ENCODE assay signal across 26 mouse cellular contexts in genomic region chr3:148681186-148681585, GRCm38 (mm10).
DNase-seq lines count a peak whose midpoint lies in the region; ATAC-seq and TF ChIP-seq lines count a peak whose summit lies in the region.
"Had no signal": no experiment of that assay in that cellular context is flagged by ENCODE, and none has a peak within 500 bp of the region (broad histone marks: within the 10 kb centered on the region; RNA-seq: fewer than 3 reads in every experiment).

No protein-coding gene starts in this region.

- WGBS in heart, embryonic 16.5 days, result 34% methylated on average over 2 of the region's 2 CpGs
- WGBS in liver, postnatal 0 days (ENCODE audit: insufficient replicate concordance), result 67% methylated on average over 2 of the region's 2 CpGs
- 46% methylated on average over 2 of the region's 2 CpGs for WGBS in liver, embryonic 11.5 days
- 71% methylated on average over 2 of the region's 2 CpGs for WGBS in hindbrain, embryonic 13.5 days

- H3K4me3 ChIP-seq in heart, embryonic 16.5 days (ENCODE audit: low read length), result no peak overlapping the region
- H3K4me3 ChIP-seq in liver, postnatal 0 days (ENCODE audit: low read depth, low read length), result no peak overlapping the region
- H3K4me3 ChIP-seq in liver, embryonic 11.5 days (ENCODE audit: low read depth, low read length), result no peak overlapping the region
- no peak overlapping the region for H3K4me3 ChIP-seq in hindbrain, embryonic 13.5 days
- H3K4me3 ChIP-seq: embryonic facial prominence, embryonic 13.5 days; forebrain, embryonic 10.5 days; forebrain, embryonic 15.5 days; heart, adult 2 months; kidney, embryonic 15.5 days; liver, embryonic 12.5 days; megakaryocyte, embryonic 14.5 days; midbrain, embryonic 12.5 days; myocyte; neural tube, embryonic 12.5 days had no signal

- H3K9me3 ChIP-seq in heart, embryonic 16.5 days (replicated peaks; ENCODE audit: control insufficient read depth, low read length), result no peaks in the 10 kb centered on the region
- no peaks in the 10 kb centered on the region for H3K9me3 ChIP-seq in liver, postnatal 0 days (ENCODE audit: low read length)
- H3K9me3 ChIP-seq in liver, embryonic 11.5 days (ENCODE audit: control insufficient read depth, low read length), result no peaks in the 10 kb centered on the region
- no peaks in the 10 kb centered on the region for H3K9me3 ChIP-seq in hindbrain, embryonic 13.5 days
- H3K9me3 ChIP-seq: embryonic facial prominence, embryonic 13.5 days; forebrain, embryonic 10.5 days; forebrain, embryonic 15.5 days; kidney, embryonic 15.5 days; liver, embryonic 12.5 days; megakaryocyte, embryonic 14.5 days; midbrain, embryonic 12.5 days; neural tube, embryonic 12.5 days had no signal

- no peak for TF ChIP-seq CTCF in liver, postnatal 0 days (IDR thresholded peaks at IDR 0.05; ENCODE audit: low read depth)

- DNase-seq in adrenal gland, postnatal 10 days, result peak; percentile 9
- no peak for DNase-seq in adrenal gland, adult 18-20 months (ENCODE audit: low spot score in 2 of 2)
- no peak for DNase-seq in heart, adult 11 months
- DNase-seq in liver, postnatal 0 days, result no peak
- DNase-seq in liver, embryonic 11.5 days (ENCODE audit: low spot score), result no peak
- DNase-seq: cerebellum, adult 8-10 months; cerebellum, postnatal 36 days; gastrocnemius, postnatal 25 days; lung, adult 18-20 months; thymus, postnatal 14 days had no signal

- no peak for TF ChIP-seq EP300 in liver, postnatal 0 days (IDR thresholded peaks at IDR 0.05; ENCODE audit: low read depth)

- H3K36me3 ChIP-seq in heart, embryonic 16.5 days (ENCODE audit: control insufficient read depth, insufficient read depth), result no peaks in the 10 kb centered on the region
- H3K36me3 ChIP-seq in liver, postnatal 0 days (replicated peaks; ENCODE audit: insufficient read depth, low read length), result no peaks in the 10 kb centered on the region
- no peaks in the 10 kb centered on the region for H3K36me3 ChIP-seq in liver, embryonic 11.5 days (ENCODE audit: control insufficient read depth, insufficient read depth, low read length)
- H3K36me3 ChIP-seq in hindbrain, embryonic 13.5 days, result no peaks in the 10 kb centered on the region
- H3K36me3 ChIP-seq: embryonic facial prominence, embryonic 13.5 days; forebrain, embryonic 10.5 days; forebrain, embryonic 15.5 days; kidney, embryonic 15.5 days; liver, embryonic 12.5 days; midbrain, embryonic 12.5 days; neural tube, embryonic 12.5 days had no signal

- H3K9ac ChIP-seq in heart, embryonic 16.5 days (ENCODE audit: low read length), result no peak overlapping the region
- no peak overlapping the region for H3K9ac ChIP-seq in liver, postnatal 0 days (replicated peaks)
- H3K9ac ChIP-seq in liver, embryonic 11.5 days (ENCODE audit: low read depth, low read length), result no peak overlapping the region
- no peak overlapping the region for H3K9ac ChIP-seq in hindbrain, embryonic 13.5 days
- H3K9ac ChIP-seq: embryonic facial prominence, embryonic 13.5 days; forebrain, embryonic 15.5 days; hindbrain, embryonic 14.5 days; kidney, embryonic 15.5 days; liver, embryonic 12.5 days; midbrain, embryonic 12.5 days; neural tube, embryonic 12.5 days had no signal

- peaks cover 11% of the 10 kb centered on the region for H3K4me1 ChIP-seq in heart, embryonic 16.5 days (ENCODE audit: control insufficient read depth, insufficient read depth, low read length)
- peaks cover 5% of the 10 kb centered on the region; the same call in 1 of the 2 replicates for H3K4me1 ChIP-seq in liver, postnatal 0 days (ENCODE audit: insufficient read depth)
- no peaks in the 10 kb centered on the region for H3K4me1 ChIP-seq in liver, embryonic 11.5 days (replicated peaks; ENCODE audit: control insufficient read depth, insufficient read depth, low read length)
- H3K4me1 ChIP-seq in hindbrain, embryonic 13.5 days (replicated peaks), result no peaks in the 10 kb centered on the region
- H3K4me1 ChIP-seq: forebrain, embryonic 10.5 days; kidney, embryonic 15.5 days; liver, embryonic 12.5 days; megakaryocyte, embryonic 14.5 days; midbrain, embryonic 12.5 days; neural tube, embryonic 12.5 days had no signal

- no peak overlapping the region for H3K4me2 ChIP-seq in heart, embryonic 16.5 days (ENCODE audit: low read depth, low read length)
- no peak overlapping the region for H3K4me2 ChIP-seq in liver, postnatal 0 days (ENCODE audit: low read depth, low read length)
- no peak overlapping the region for H3K4me2 ChIP-seq in liver, embryonic 11.5 days
- H3K4me2 ChIP-seq in hindbrain, embryonic 13.5 days, result no peak overlapping the region
- H3K4me2 ChIP-seq: embryonic facial prominence, embryonic 13.5 days; forebrain, embryonic 15.5 days; hindbrain, embryonic 14.5 days; kidney, embryonic 15.5 days; liver, embryonic 12.5 days; midbrain, embryonic 12.5 days; neural tube, embryonic 12.5 days had no signal

- H3K27me3 ChIP-seq in heart, embryonic 16.5 days (ENCODE audit: control insufficient read depth, insufficient read depth, low read length), result no peaks in the 10 kb centered on the region
- H3K27me3 ChIP-seq in liver, postnatal 0 days (ENCODE audit: insufficient read depth, low read length), result no peaks in the 10 kb centered on the region
- H3K27me3 ChIP-seq in liver, embryonic 11.5 days (replicated peaks; ENCODE audit: control insufficient read depth, insufficient read depth, low read length), result no peaks in the 10 kb centered on the region
- no peaks in the 10 kb centered on the region for H3K27me3 ChIP-seq in hindbrain, embryonic 13.5 days
- H3K27me3 ChIP-seq: embryonic facial prominence, embryonic 13.5 days; forebrain, embryonic 15.5 days; kidney, embryonic 15.5 days; liver, embryonic 12.5 days; megakaryocyte, embryonic 14.5 days; midbrain, embryonic 12.5 days; neural tube, embryonic 12.5 days had no signal

- peak overlapping the region; percentile 25 for H3K27ac ChIP-seq in heart, embryonic 16.5 days (ENCODE audit: low read length)
- H3K27ac ChIP-seq in liver, postnatal 0 days (ENCODE audit: low read depth), result peak overlapping the region; percentile 9; the same call in 1 of the 2 replicates
- H3K27ac ChIP-seq in liver, embryonic 11.5 days (ENCODE audit: low read depth, low read length), result no peak overlapping the region
- H3K27ac ChIP-seq in hindbrain, embryonic 13.5 days, result no peak overlapping the region
- H3K27ac ChIP-seq: embryonic facial prominence, embryonic 13.5 days; forebrain, embryonic 10.5 days; forebrain, embryonic 15.5 days; heart, adult 2 months; hindbrain, embryonic 14.5 days; kidney, embryonic 15.5 days; liver, embryonic 12.5 days; midbrain, embryonic 12.5 days; neural tube, embryonic 12.5 days had no signal

- no peak for ATAC-seq in heart, embryonic 16.5 days (replicated peaks; ENCODE audit: extremely low read depth, insufficient read depth, low FRiP score)
- no peak for ATAC-seq in liver, postnatal 0 days
- ATAC-seq in liver, embryonic 11.5 days (replicated peaks; ENCODE audit: low FRiP score), result no peak
- ATAC-seq in hindbrain, embryonic 13.5 days (ENCODE audit: low FRiP score), result no peak
- ATAC-seq: CD4-positive, CD25-positive, alpha-beta regulatory T cell, adult 4 months; forebrain, embryonic 15.5 days; intestine, postnatal 0 days; liver, embryonic 12.5 days; lung, postnatal 0 days had no signal

Comparison
In these comparisons a context has a peak if more than half of its experiments do, and no peak if none do; other contexts are left out.
1. H3K27ac ChIP-seq: peak in heart, embryonic 16.5 days (single experiment) and liver, postnatal 0 days (single experiment); none in liver, embryonic 11.5 days (single experiment) and hindbrain, embryonic 13.5 days (single experiment).